Mouse (Mus musculus): ENCODE results near the gene Pigk. TPM values are rescaled to one million over a fixed set of nuclear protein-coding genes. Genes with fewer than 3 reads are reported as not detected.

Pigk gene
- polyA plus RNA-seq, 1 experiment from 2014 or later = 55.8 TPM

GRCm38 (mm10) chr3:152980978-152981974 lies 267.4 kb downstream of the Pigk start:
- H3K36me3 ChIP-seq (ENCODE audit: control insufficient read depth, insufficient read depth, low read length) = no peaks in the 10 kb centered on the region
- H3K4me1 ChIP-seq (ENCODE audit: control insufficient read depth, insufficient read depth, low read length) = peaks cover 8% of the 10 kb centered on the region; the same call in 1 of the 2 replicates
- peak overlapping the region; percentile 49 for H3K9ac ChIP-seq (ENCODE audit: low read depth, low read length)
- no peak overlapping the region for H3K27ac ChIP-seq (replicated peaks; ENCODE audit: low read depth, low read length)
- H3K4me2 ChIP-seq (ENCODE audit: low read depth, low read length) = peak overlapping the region; percentile 77
- no peaks in the 10 kb centered on the region for H3K9me3 ChIP-seq (ENCODE audit: control insufficient read depth, low read length)
- peak; percentile 30 for DNase-seq (ENCODE audit: low spot score)
- H3K27me3 ChIP-seq (replicated peaks; ENCODE audit: control insufficient read depth, insufficient read depth, low read length) = peaks cover 28% of the 10 kb centered on the region
- H3K4me3 ChIP-seq (ENCODE audit: low read depth, low read length) = peak overlapping the region; percentile 46
- WGBS = 0% methylated on average over 33 of the region's 47 CpGs
- ATAC-seq (ENCODE audit: low read depth) = peak; percentile 51

GRCm38 (mm10) chr3:152981988-152982387 lies 268.1 kb downstream of the Pigk start, which contains the start of gene St6galnac5:
Gene St6galnac5 (minus strand): TSS chr3:152982246.
- under 1% methylated on average over 14 of the region's 17 CpGs for WGBS
- Histone ChIP-seq H3K27ac (replicated peaks; ENCODE audit: low read depth, low read length) (no peak within 1 kb of the TSS), H3K4me2 (ENCODE audit: low read depth, low read length) (peak within 1 kb of the TSS; percentile 77), H3K4me3 (ENCODE audit: low read depth, low read length) (peak within 1 kb of the TSS; percentile 46), H3K27me3 (replicated peaks; ENCODE audit: control insufficient read depth, insufficient read depth, low read length) (peaks cover 28% of the 10 kb centered on the region), H3K9me3 (ENCODE audit: control insufficient read depth, low read length) (no peaks in the 10 kb centered on the region), H3K4me1 (ENCODE audit: control insufficient read depth, insufficient read depth, low read length) (peaks cover 8% of the 10 kb centered on the region; the same call in 1 of the 2 replicates), H3K36me3 (ENCODE audit: control insufficient read depth, insufficient read depth, low read length) (no peaks in the 10 kb centered on the region), H3K9ac (ENCODE audit: low read depth, low read length) (peak within 1 kb of the TSS; percentile 49)
- DNase-seq (ENCODE audit: low spot score) (peak; percentile 69), ATAC-seq (ENCODE audit: low read depth) (0 out of 2 replicates have a peak, but pooled peaks have one; percentile 50)

GRCm38 (mm10) chr3:152990787-152991186 lies 276.9 kb downstream of the Pigk start:
- H3K4me1 ChIP-seq (ENCODE audit: control insufficient read depth, insufficient read depth, low read length) = no peaks in the 10 kb centered on the region
- ATAC-seq (ENCODE audit: low read depth) = no peak
- no peak overlapping the region for H3K9ac ChIP-seq (ENCODE audit: low read depth, low read length)
- no peak overlapping the region for H3K4me3 ChIP-seq (ENCODE audit: low read depth, low read length)
- no peak for DNase-seq (ENCODE audit: low spot score)
- WGBS = 89% methylated on average over 2 of the region's 2 CpGs
- no peaks in the 10 kb centered on the region for H3K9me3 ChIP-seq (ENCODE audit: control insufficient read depth, low read length)
- no peaks in the 10 kb centered on the region for H3K36me3 ChIP-seq (ENCODE audit: control insufficient read depth, insufficient read depth, low read length)
- no peak overlapping the region for H3K4me2 ChIP-seq (ENCODE audit: low read depth, low read length)
- no peaks in the 10 kb centered on the region for H3K27me3 ChIP-seq (replicated peaks; ENCODE audit: control insufficient read depth, insufficient read depth, low read length)
- H3K27ac ChIP-seq (replicated peaks; ENCODE audit: low read depth, low read length) = no peak overlapping the region

GRCm38 (mm10) chr3:152993608-152994007 lies 279.7 kb downstream of the Pigk start:
- Histone ChIP-seq H3K4me2 (ENCODE audit: low read depth, low read length) (no peak overlapping the region), H3K4me3 (ENCODE audit: low read depth, low read length) (no peak overlapping the region), H3K36me3 (ENCODE audit: control insufficient read depth, insufficient read depth, low read length) (no peaks in the 10 kb centered on the region), H3K27me3 (replicated peaks; ENCODE audit: control insufficient read depth, insufficient read depth, low read length) (no peaks in the 10 kb centered on the region), H3K27ac (replicated peaks; ENCODE audit: low read depth, low read length) (no peak overlapping the region), H3K9me3 (ENCODE audit: control insufficient read depth, low read length) (no peaks in the 10 kb centered on the region), H3K4me1 (ENCODE audit: control insufficient read depth, insufficient read depth, low read length) (no peaks in the 10 kb centered on the region), H3K9ac (ENCODE audit: low read depth, low read length) (no peak overlapping the region)
- ATAC-seq (ENCODE audit: low read depth) (no peak), DNase-seq (ENCODE audit: low spot score) (no peak)
- 67% methylated on average over 5 of the region's 5 CpGs for WGBS

GRCm38 (mm10) chr3:152998106-152998505 lies 284.2 kb downstream of the Pigk start:
- Histone ChIP-seq H3K27me3 (replicated peaks; ENCODE audit: control insufficient read depth, insufficient read depth, low read length) (no peaks in the 10 kb centered on the region), H3K4me1 (ENCODE audit: control insufficient read depth, insufficient read depth, low read length) (no peaks in the 10 kb centered on the region), H3K9ac (ENCODE audit: low read depth, low read length) (no peak overlapping the region), H3K4me2 (ENCODE audit: low read depth, low read length) (no peak overlapping the region), H3K27ac (replicated peaks; ENCODE audit: low read depth, low read length) (no peak overlapping the region), H3K9me3 (ENCODE audit: control insufficient read depth, low read length) (no peaks in the 10 kb centered on the region), H3K36me3 (ENCODE audit: control insufficient read depth, insufficient read depth, low read length) (no peaks in the 10 kb centered on the region), H3K4me3 (ENCODE audit: low read depth, low read length) (no peak overlapping the region)
- 33% methylated on average over 5 of the region's 5 CpGs for WGBS
- DNase-seq (ENCODE audit: low spot score) (no peak), ATAC-seq (ENCODE audit: low read depth) (no peak)

GRCm38 (mm10) chr3:152998901-152999300 lies 285.0 kb downstream of the Pigk start:
- H3K9me3 ChIP-seq (ENCODE audit: control insufficient read depth, low read length) = no peaks in the 10 kb centered on the region

GRCm38 (mm10) chr3:153006893-153007292 lies 293.0 kb downstream of the Pigk start:
- H3K27ac ChIP-seq (replicated peaks; ENCODE audit: low read depth, low read length) = no peak overlapping the region
- no peaks in the 10 kb centered on the region for H3K4me1 ChIP-seq (ENCODE audit: control insufficient read depth, insufficient read depth, low read length)
- H3K4me3 ChIP-seq (ENCODE audit: low read depth, low read length) = no peak overlapping the region
- no peaks in the 10 kb centered on the region for H3K36me3 ChIP-seq (ENCODE audit: control insufficient read depth, insufficient read depth, low read length)
- H3K9ac ChIP-seq (ENCODE audit: low read depth, low read length) = no peak overlapping the region
- no peaks in the 10 kb centered on the region for H3K9me3 ChIP-seq (ENCODE audit: control insufficient read depth, low read length)
- no peak overlapping the region for H3K4me2 ChIP-seq (ENCODE audit: low read depth, low read length)
- no peaks in the 10 kb centered on the region for H3K27me3 ChIP-seq (replicated peaks; ENCODE audit: control insufficient read depth, insufficient read depth, low read length)
- ATAC-seq (ENCODE audit: low read depth) = no peak
- WGBS = 89% methylated on average over 6 of the region's 6 CpGs
- no peak for DNase-seq (ENCODE audit: low spot score)

More at GRCm38 (mm10) chr3:152998901-152999300, 285.0 kb downstream of the Pigk start:
- Histone ChIP-seq H3K4me2 (ENCODE audit: low read depth, low read length) (no peak overlapping the region), H3K4me3 (ENCODE audit: low read depth, low read length) (no peak overlapping the region), H3K36me3 (ENCODE audit: control insufficient read depth, insufficient read depth, low read length) (no peaks in the 10 kb centered on the region), H3K9ac (ENCODE audit: low read depth, low read length) (no peak overlapping the region), H3K27ac (replicated peaks; ENCODE audit: low read depth, low read length) (no peak overlapping the region), H3K27me3 (replicated peaks; ENCODE audit: control insufficient read depth, insufficient read depth, low read length) (no peaks in the 10 kb centered on the region), H3K4me1 (ENCODE audit: control insufficient read depth, insufficient read depth, low read length) (no peaks in the 10 kb centered on the region)
- WGBS = 67% methylated on average over 5 of the region's 5 CpGs
- ATAC-seq (ENCODE audit: low read depth) (no peak), DNase-seq (ENCODE audit: low spot score) (no peak)

GRCm38 (mm10) chr3:153016355-153016754 lies 302.5 kb downstream of the Pigk start:
- no peak overlapping the region for H3K9ac ChIP-seq (ENCODE audit: low read depth, low read length)
- H3K27me3 ChIP-seq (replicated peaks; ENCODE audit: control insufficient read depth, insufficient read depth, low read length) = no peaks in the 10 kb centered on the region
- H3K4me1 ChIP-seq (ENCODE audit: control insufficient read depth, insufficient read depth, low read length) = no peaks in the 10 kb centered on the region
- no peak overlapping the region for H3K4me3 ChIP-seq (ENCODE audit: low read depth, low read length)
- no peaks in the 10 kb centered on the region for H3K9me3 ChIP-seq (ENCODE audit: control insufficient read depth, low read length)
- DNase-seq (ENCODE audit: low spot score) (no peak), ATAC-seq (ENCODE audit: low read depth) (no peak)
- H3K36me3 ChIP-seq (ENCODE audit: control insufficient read depth, insufficient read depth, low read length) = no peaks in the 10 kb centered on the region
- H3K4me2 ChIP-seq (ENCODE audit: low read depth, low read length) = no peak overlapping the region
- WGBS = 49% methylated on average over 8 of the region's 8 CpGs
- no peak overlapping the region for H3K27ac ChIP-seq (replicated peaks; ENCODE audit: low read depth, low read length)
